Mouse (Mus musculus): Measurements from ENCODE around the gene Olfr1094.

Olfr1094 gene

GRCm38 (mm10) chr2:86824363-86824762, at the start of gene Olfr1094:
Olfr1094 (plus strand) TSS chr2:86824663.
- no peak for DNase-seq (ENCODE audit: extremely low spot score)

- no peak for DNase-seq (ENCODE audit: extremely low spot score)
These were observed 42.3 kb upstream of the Olfr1094 start, which contains the start of gene Olfr1093 for GRCm38 (mm10) chr2:86782179-86782578. Olfr1093 (plus strand) TSS chr2:86782479.

GRCm38 (mm10) chr2:86809918-86810317, 14.5 kb upstream of the Olfr1094 start, which contains the start of gene Olfr141:
Olfr141 (minus strand) TSS chr2:86810018.
- no peak for DNase-seq (ENCODE audit: extremely low spot score)

- DNase-seq (ENCODE audit: extremely low spot score), result no peak
These were observed 27.1 kb downstream of the Olfr1094 start, which contains the start of gene Olfr1095 for GRCm38 (mm10) chr2:86851596-86851995. Olfr1095 (minus strand) TSS chr2:86851696.

- DNase-seq (ENCODE audit: extremely low spot score), result no peak
These were observed 50.2 kb downstream of the Olfr1094 start, which contains the start of gene Gm13723 for GRCm38 (mm10) chr2:86874702-86875101. Gm13723 (minus strand) TSS chr2:86874802.

Data from embryo, embryonic 9.5 days (tissue).